Mouse (Mus musculus) erythroblast, embryonic 14.5 days (primary cell): ENCODE results near the gene 4932438H23Rik. TPM values are rescaled to one million over a fixed set of nuclear protein-coding genes. Genes with fewer than 3 reads are reported as not detected.

Experiments used
- H3K27me3 ChIP-seq: 2 replicates; pipeline ENCODE4 v1.6.1; 2012; ENCODE audit warnings: inconsistent platforms; ENCODE audit not compliant: control insufficient read depth
- H3K36me3 ChIP-seq: 2 replicates; pipeline ENCODE4 v1.6.1; 2012; ENCODE audit warnings: mild to moderate bottlenecking, inconsistent platforms; ENCODE audit not compliant: control insufficient read depth
- H3K4me1 ChIP-seq: 2 replicates; pipeline ENCODE4 v1.6.1; 2012; ENCODE audit warnings: inconsistent platforms; ENCODE audit not compliant: control insufficient read depth
- H3K4me3 ChIP-seq: replicated peaks from 2 replicates; pipeline ENCODE3; 2012; ENCODE audit warnings: moderate library complexity, mild to moderate bottlenecking, inconsistent platforms
- H3K9me3 ChIP-seq: 2 replicates; pipeline ENCODE4 v1.6.1; 2012; ENCODE audit warnings: low read length, inconsistent platforms, mixed read lengths; ENCODE audit not compliant: control insufficient read depth
- GATA1 ChIP-seq: IDR thresholded peaks from 2 replicates; pipeline ENCODE4 v1.6.1; 2012; ENCODE audit warnings: low read length, inconsistent platforms, mixed read lengths
- TAL1 ChIP-seq: IDR thresholded peaks from 3 replicates; pipeline ENCODE4 v1.6.1; 2012; ENCODE audit warnings: low read length, inconsistent platforms, mixed read lengths
- polyA plus RNA-seq: library from polyadenylated mRNA; stranded (reverse); fragments of >175 nt; gene quantifications from 2 replicates; pipeline ENCODE4 v1.2.3, GENCODE M21; 2012

4932438H23Rik gene
- not detected in 2 replicates for polyA plus RNA-seq

- Histone ChIP-seq H3K36me3 (no peaks in the 10 kb centered on the region), H3K27me3 (peaks cover 41% of the 10 kb centered on the region), H3K4me3 (no peak within 1 kb of the TSS), H3K4me1 (peaks cover 15% of the 10 kb centered on the region), H3K9me3 (no peaks in the 10 kb centered on the region)
- no peak for TF ChIP-seq GATA1
- no peak for TF ChIP-seq TAL1
Observed at GRCm38 (mm10) chr16:91095022-91095421, at the start of gene 4932438H23Rik. Gene 4932438H23Rik, minus strand, starts transcription at chr16:91095122.

GRCm38 (mm10) chr16:91140991-91141630, 46.2 kb upstream of the 4932438H23Rik start:
- TF ChIP-seq TAL1 (no peak), GATA1 (no peak)
- Histone ChIP-seq H3K36me3 (no peaks in the 10 kb centered on the region), H3K4me3 (no peak overlapping the region), H3K4me1 (no peaks in the 10 kb centered on the region), H3K27me3 (peaks cover 24% of the 10 kb centered on the region), H3K9me3 (peaks cover 15% of the 10 kb centered on the region)

GRCm38 (mm10) chr16:91140457-91140856, 45.5 kb upstream of the 4932438H23Rik start:
- no peaks in the 10 kb centered on the region for H3K4me1 ChIP-seq
- H3K36me3 ChIP-seq, result no peaks in the 10 kb centered on the region
- H3K9me3 ChIP-seq, result peaks cover 15% of the 10 kb centered on the region
- H3K4me3 ChIP-seq, result no peak overlapping the region
- H3K27me3 ChIP-seq, result peaks cover 24% of the 10 kb centered on the region
- no peak for TF ChIP-seq GATA1
- no peak for TF ChIP-seq TAL1

- no peak for TF ChIP-seq GATA1
- TF ChIP-seq TAL1, result no peak
- no peaks in the 10 kb centered on the region for H3K36me3 ChIP-seq
- H3K4me3 ChIP-seq, result no peak overlapping the region
- no peaks in the 10 kb centered on the region for H3K4me1 ChIP-seq
- H3K9me3 ChIP-seq, result peaks cover 12% of the 10 kb centered on the region
- peaks cover 24% of the 10 kb centered on the region for H3K27me3 ChIP-seq
Observed at GRCm38 (mm10) chr16:91140056-91140455, 45.1 kb upstream of the 4932438H23Rik start.

GRCm38 (mm10) chr16:91139481-91139880, 44.6 kb upstream of the 4932438H23Rik start:
- TF ChIP-seq GATA1, result no peak
- Histone ChIP-seq H3K36me3 (no peaks in the 10 kb centered on the region), H3K4me1 (no peaks in the 10 kb centered on the region), H3K4me3 (no peak overlapping the region), H3K27me3 (peaks cover 24% of the 10 kb centered on the region), H3K9me3 (peaks cover 10% of the 10 kb centered on the region)

- Histone ChIP-seq H3K9me3 (peaks cover 3% of the 10 kb centered on the region; the same call in 1 of the 2 replicates), H3K4me1 (no peaks in the 10 kb centered on the region), H3K36me3 (no peaks in the 10 kb centered on the region), H3K27me3 (peaks cover 24% of the 10 kb centered on the region), H3K4me3 (no peak overlapping the region)
- no peak for TF ChIP-seq TAL1
- TF ChIP-seq GATA1, result no peak
Observed at GRCm38 (mm10) chr16:91138736-91139135, 43.8 kb upstream of the 4932438H23Rik start.

GRCm38 (mm10) chr16:91138151-91138550, 43.2 kb upstream of the 4932438H23Rik start:
- Histone ChIP-seq H3K4me3 (no peak overlapping the region), H3K27me3 (peaks cover 24% of the 10 kb centered on the region), H3K36me3 (no peaks in the 10 kb centered on the region), H3K9me3 (peaks cover 3% of the 10 kb centered on the region; the same call in 1 of the 2 replicates), H3K4me1 (no peaks in the 10 kb centered on the region)
- TF ChIP-seq TAL1 (no peak), GATA1 (no peak)

- H3K27me3 ChIP-seq, result peaks cover 22% of the 10 kb centered on the region
- H3K36me3 ChIP-seq, result no peaks in the 10 kb centered on the region
- TF ChIP-seq TAL1 (no peak), GATA1 (no peak)
- H3K9me3 ChIP-seq, result no peaks in the 10 kb centered on the region
- H3K4me3 ChIP-seq, result no peak overlapping the region
- no peaks in the 10 kb centered on the region for H3K4me1 ChIP-seq
Observed at GRCm38 (mm10) chr16:91136607-91137006, 41.7 kb upstream of the 4932438H23Rik start.

GRCm38 (mm10) chr16:91129916-91130315, 35.0 kb upstream of the 4932438H23Rik start:
- TF ChIP-seq TAL1 (no peak), GATA1 (no peak)
- Histone ChIP-seq H3K4me3 (no peak overlapping the region), H3K27me3 (peaks cover 4% of the 10 kb centered on the region; the same call in 1 of the 2 replicates)

GRCm38 (mm10) chr16:91128431-91128830, 33.5 kb upstream of the 4932438H23Rik start:
- H3K36me3 ChIP-seq, result no peaks in the 10 kb centered on the region

More at GRCm38 (mm10) chr16:91129916-91130315, 35.0 kb upstream of the 4932438H23Rik start:
- H3K9me3 ChIP-seq, result no peaks in the 10 kb centered on the region
- no peaks in the 10 kb centered on the region for H3K4me1 ChIP-seq
- H3K36me3 ChIP-seq, result no peaks in the 10 kb centered on the region

More at GRCm38 (mm10) chr16:91128431-91128830, 33.5 kb upstream of the 4932438H23Rik start:
- TF ChIP-seq GATA1, result no peak
- no peaks in the 10 kb centered on the region for H3K4me1 ChIP-seq
- H3K4me3 ChIP-seq, result no peak overlapping the region
- peaks cover 4% of the 10 kb centered on the region; the same call in 1 of the 2 replicates for H3K27me3 ChIP-seq
- no peaks in the 10 kb centered on the region for H3K9me3 ChIP-seq
